Mouse (Mus musculus): ENCODE results near the gene Mob1b. TPM values are rescaled to one million over a fixed set of nuclear protein-coding genes. Genes with fewer than 3 reads are reported as not detected.
"Not testable (repeated sequence)": the region's sequence is repeated elsewhere in the genome, so short reads cannot be mapped to it uniquely, and the experiment has no call there.

The Mob1b gene
- polyA plus RNA-seq, 1 experiment from 2014 or later = 11.9 TPM

- Histone ChIP-seq H3K27me3 (no peaks in the 10 kb centered on the region), H3K27ac (peak overlapping the region; percentile 20), H3K9ac (no peak overlapping the region), H3K9me3 (no peaks in the 10 kb centered on the region), H3K4me1 (peaks cover 12% of the 10 kb centered on the region; the same call in 1 of the 2 replicates), H3K4me2 (no peak overlapping the region), H3K36me3 (no peaks in the 10 kb centered on the region), H3K4me3 (no peak overlapping the region)
- ATAC-seq (ENCODE audit: borderline replicate concordance, extremely low read depth, low FRiP score, low TSS enrichment) = peak; percentile 42; the same call in 1 of the 2 replicates
- 19% methylated on average over 10 of the region's 10 CpGs for WGBS
These were observed 8.9 kb upstream of the Mob1b start for GRCm38 (mm10) chr5:88711618-88712224.

- no peak for ATAC-seq (ENCODE audit: borderline replicate concordance, extremely low read depth, low FRiP score, low TSS enrichment)
- Histone ChIP-seq H3K4me1 (peaks cover 12% of the 10 kb centered on the region; the same call in 1 of the 2 replicates), H3K9me3 (no peaks in the 10 kb centered on the region), H3K27me3 (no peaks in the 10 kb centered on the region), H3K27ac (0 out of 2 replicates have a peak overlapping the region, but pooled peaks have one; percentile 20), H3K4me2 (no peak overlapping the region), H3K9ac (no peak overlapping the region), H3K4me3 (no peak overlapping the region), H3K36me3 (no peaks in the 10 kb centered on the region)
- WGBS = 62% methylated on average over 6 of the region's 6 CpGs
These were observed 8.3 kb upstream of the Mob1b start for GRCm38 (mm10) chr5:88712328-88712727.

GRCm38 (mm10) chr5:88716983-88717382 is 3.7 kb upstream of the Mob1b start:
- Histone ChIP-seq H3K4me2 (no peak overlapping the region), H3K9me3 (no peaks in the 10 kb centered on the region), H3K4me3 (no peak overlapping the region), H3K4me1 (peaks cover 11% of the 10 kb centered on the region), H3K27ac (no peak overlapping the region), H3K27me3 (no peaks in the 10 kb centered on the region), H3K36me3 (no peaks in the 10 kb centered on the region), H3K9ac (no peak overlapping the region)
- ATAC-seq (ENCODE audit: borderline replicate concordance, extremely low read depth, low FRiP score, low TSS enrichment) = no peak
- WGBS = 78% methylated on average over 2 of the region's 2 CpGs

GRCm38 (mm10) chr5:88721003-88721475 is 384 bp downstream of the Mob1b start:
- Histone ChIP-seq H3K27me3 (no peaks in the 10 kb centered on the region), H3K4me3 (peak overlapping the region; percentile 99), H3K36me3 (no peaks in the 10 kb centered on the region), H3K9ac (peak overlapping the region; percentile 98), H3K4me1 (peaks cover 29% of the 10 kb centered on the region), H3K4me2 (peak overlapping the region; percentile 95), H3K27ac (peak overlapping the region; percentile 96), H3K9me3 (no peaks in the 10 kb centered on the region)
- WGBS = under 1% methylated on average over 38 of the region's 38 CpGs
- ATAC-seq (ENCODE audit: borderline replicate concordance, extremely low read depth, low FRiP score, low TSS enrichment) = peak; percentile 58

- Histone ChIP-seq H3K9ac (peak overlapping the region; percentile 98), H3K36me3 (no peaks in the 10 kb centered on the region), H3K4me1 (peaks cover 29% of the 10 kb centered on the region), H3K4me3 (peak overlapping the region; percentile 99), H3K27me3 (no peaks in the 10 kb centered on the region), H3K9me3 (no peaks in the 10 kb centered on the region), H3K4me2 (peak overlapping the region; percentile 95), H3K27ac (peak overlapping the region; percentile 96)
- WGBS = 1% methylated on average over 31 of the region's 31 CpGs
- peak; percentile 39 for ATAC-seq (ENCODE audit: borderline replicate concordance, extremely low read depth, low FRiP score, low TSS enrichment)
These were observed 1.0 kb downstream of the Mob1b start for GRCm38 (mm10) chr5:88721565-88722212.

GRCm38 (mm10) chr5:88722213-88722600 is 1.6 kb downstream of the Mob1b start:
- Histone ChIP-seq H3K36me3 (no peaks in the 10 kb centered on the region), H3K9ac (peak overlapping the region; percentile 98), H3K4me3 (peak overlapping the region; percentile 99), H3K9me3 (no peaks in the 10 kb centered on the region), H3K27me3 (no peaks in the 10 kb centered on the region), H3K4me2 (peak overlapping the region; percentile 95), H3K27ac (no peak overlapping the region), H3K4me1 (peaks cover 29% of the 10 kb centered on the region)
- ATAC-seq (ENCODE audit: borderline replicate concordance, extremely low read depth, low FRiP score, low TSS enrichment) = no peak
- 12% methylated on average over 4 of the region's 4 CpGs for WGBS

DNA sequence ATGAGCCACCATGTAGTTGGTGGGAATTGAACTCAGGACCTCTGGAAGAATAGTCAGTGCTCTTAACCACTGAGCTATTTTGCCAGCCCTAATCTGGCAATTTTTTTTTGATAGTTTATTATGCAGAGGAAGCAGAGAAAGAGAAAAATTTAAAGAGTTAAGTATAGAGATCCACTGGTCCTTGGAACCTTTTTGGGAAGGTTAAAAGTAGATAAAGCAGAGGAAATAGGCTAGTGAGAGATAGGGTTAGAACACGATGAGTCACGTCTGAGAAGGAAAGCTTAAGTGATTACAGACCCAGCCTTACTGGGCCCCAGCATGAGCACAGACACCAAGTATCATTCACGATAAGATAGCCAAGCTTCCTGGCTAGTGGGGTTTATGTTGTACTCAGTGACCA is 3.4 kb downstream of the Mob1b start:
- Histone ChIP-seq H3K27me3 (no peaks in the 10 kb centered on the region), H3K4me3 (no peak overlapping the region), H3K9me3 (no peaks in the 10 kb centered on the region), H3K4me1 (peaks cover 29% of the 10 kb centered on the region), H3K27ac (no peak overlapping the region; the same call in 1 of the 2 replicates), H3K4me2 (no peak overlapping the region), H3K36me3 (no peaks in the 10 kb centered on the region), H3K9ac (no peak overlapping the region)
- 50% methylated on average over 3 of the region's 3 CpGs for WGBS
- ATAC-seq (ENCODE audit: borderline replicate concordance, extremely low read depth, low FRiP score, low TSS enrichment) = no peak

DNA sequence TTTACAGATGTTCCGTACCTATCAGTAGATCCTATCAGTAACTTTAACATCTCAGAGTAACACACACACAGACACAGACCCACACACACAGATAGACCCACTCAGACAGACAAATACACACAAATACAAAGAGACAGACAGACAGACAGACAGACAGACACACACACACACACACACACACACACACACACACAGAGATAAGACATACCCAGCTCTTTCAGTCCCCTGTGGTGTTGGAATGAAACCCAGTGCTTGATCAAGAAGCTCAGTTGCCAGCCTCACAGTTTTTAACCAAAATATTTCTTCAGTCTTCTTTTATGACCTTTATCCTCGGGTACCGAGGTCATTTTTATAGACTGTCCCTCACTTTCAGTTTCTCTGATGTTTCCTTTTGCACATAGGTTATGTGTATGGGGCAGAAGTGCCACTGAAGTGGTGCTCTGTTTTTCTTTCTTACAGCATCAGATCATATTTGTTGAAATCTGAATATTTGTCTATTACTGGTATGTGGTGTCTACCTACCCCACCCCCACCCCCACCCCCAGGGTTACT is 7.0 kb downstream of the Mob1b start:
- Histone ChIP-seq H3K27ac (no peak overlapping the region), H3K27me3 (no peaks in the 10 kb centered on the region), H3K4me1 (peaks cover 13% of the 10 kb centered on the region), H3K4me2 (no peak overlapping the region), H3K36me3 (no peaks in the 10 kb centered on the region), H3K4me3 (no peak overlapping the region), H3K9me3 (no peaks in the 10 kb centered on the region), H3K9ac (no peak overlapping the region)
- ATAC-seq (ENCODE audit: borderline replicate concordance, extremely low read depth, low FRiP score, low TSS enrichment) = no peak
- WGBS = 72% methylated on average over 3 of the region's 3 CpGs

GRCm38 (mm10) chr5:88734786-88735185 is 14.1 kb downstream of the Mob1b start:
- ATAC-seq (ENCODE audit: borderline replicate concordance, extremely low read depth, low FRiP score, low TSS enrichment) = no peak
- H3K27me3 ChIP-seq = no peaks in the 10 kb centered on the region
- H3K4me3 ChIP-seq = no peak overlapping the region
- H3K27ac ChIP-seq = no peak overlapping the region
- 94% methylated on average over 2 of the region's 2 CpGs for WGBS
- no peaks in the 10 kb centered on the region for H3K4me1 ChIP-seq
- no peaks in the 10 kb centered on the region for H3K9me3 ChIP-seq
- H3K4me2 ChIP-seq = no peak overlapping the region
- H3K36me3 ChIP-seq = 0 out of 2 replicates have a peak, but pooled peaks cover 2% of the 10 kb centered on the region
- no peak overlapping the region for H3K9ac ChIP-seq

DNA sequence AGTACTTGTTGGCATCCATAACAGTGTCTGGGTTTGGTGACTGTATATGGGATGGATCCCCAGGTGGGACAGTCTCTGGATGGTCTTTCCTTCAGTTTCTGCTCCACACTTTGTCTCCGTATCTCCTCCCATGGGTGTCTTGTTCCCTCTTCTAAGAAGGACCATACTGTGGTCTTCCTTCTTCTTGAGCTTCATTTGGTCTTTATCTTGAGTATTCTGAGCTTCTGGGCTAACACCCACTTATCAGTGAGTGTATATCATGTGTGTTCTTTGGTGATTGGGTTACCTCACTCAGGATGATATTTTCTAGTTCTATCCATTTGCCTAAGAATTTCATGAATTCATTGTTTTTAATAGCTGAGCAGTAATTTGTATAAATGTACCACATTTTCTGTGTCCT is 20.4 kb downstream of the Mob1b start:
- not testable (repeated sequence) for H3K9ac ChIP-seq; H3K9me3 ChIP-seq; H3K27me3 ChIP-seq; H3K4me2 ChIP-seq; H3K27ac ChIP-seq; ATAC-seq (ENCODE audit: borderline replicate concordance, extremely low read depth, low FRiP score, low TSS enrichment); H3K4me1 ChIP-seq; H3K4me3 ChIP-seq
- peaks cover 11% of the 10 kb centered on the region for H3K36me3 ChIP-seq
- 100% methylated on average over 1 of the region's 1 CpGs for WGBS

DNA sequence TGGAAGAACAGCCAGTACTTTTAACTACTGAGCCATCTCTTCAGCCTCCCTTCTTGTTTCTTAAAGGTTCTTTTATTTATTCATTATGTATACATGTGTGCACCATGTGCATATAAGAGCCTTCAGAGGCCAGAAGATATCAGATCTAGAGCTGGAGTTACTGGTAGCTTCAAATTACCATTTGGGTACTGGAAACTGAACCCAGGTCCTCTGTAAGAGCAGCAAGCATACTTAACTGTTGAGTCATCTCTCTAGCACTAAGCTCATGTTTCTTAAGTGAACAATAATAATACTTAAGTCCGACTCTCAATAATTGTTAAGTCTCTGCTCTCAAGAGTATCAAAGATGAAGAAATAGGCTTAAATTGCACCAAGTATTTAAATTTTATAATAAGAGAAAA is 27.1 kb downstream of the Mob1b start:
- Histone ChIP-seq H3K9me3 (no peaks in the 10 kb centered on the region), H3K4me2 (no peak overlapping the region), H3K4me3 (no peak overlapping the region), H3K27me3 (no peaks in the 10 kb centered on the region), H3K27ac (no peak overlapping the region), H3K9ac (no peak overlapping the region), H3K36me3 (peaks cover 11% of the 10 kb centered on the region), H3K4me1 (no peaks in the 10 kb centered on the region)
- WGBS = 55% methylated on average over 1 of the region's 1 CpGs
- ATAC-seq (ENCODE audit: borderline replicate concordance, extremely low read depth, low FRiP score, low TSS enrichment) = no peak

GRCm38 (mm10) chr5:88753199-88753598 is 32.5 kb downstream of the Mob1b start:
- H3K36me3 ChIP-seq = peaks cover 3% of the 10 kb centered on the region
- no peaks in the 10 kb centered on the region for H3K4me1 ChIP-seq
- H3K27ac ChIP-seq = no peak overlapping the region
- ATAC-seq (ENCODE audit: borderline replicate concordance, extremely low read depth, low FRiP score, low TSS enrichment) = no peak
- H3K4me2 ChIP-seq = no peak overlapping the region
- 74% methylated on average over 4 of the region's 4 CpGs for WGBS
- H3K9me3 ChIP-seq = no peaks in the 10 kb centered on the region
- H3K4me3 ChIP-seq = no peak overlapping the region
- H3K9ac ChIP-seq = no peak overlapping the region
- H3K27me3 ChIP-seq = no peaks in the 10 kb centered on the region
